27 mouse cellular contexts compared by ENCODE assay signal in the genomic region with DNA sequence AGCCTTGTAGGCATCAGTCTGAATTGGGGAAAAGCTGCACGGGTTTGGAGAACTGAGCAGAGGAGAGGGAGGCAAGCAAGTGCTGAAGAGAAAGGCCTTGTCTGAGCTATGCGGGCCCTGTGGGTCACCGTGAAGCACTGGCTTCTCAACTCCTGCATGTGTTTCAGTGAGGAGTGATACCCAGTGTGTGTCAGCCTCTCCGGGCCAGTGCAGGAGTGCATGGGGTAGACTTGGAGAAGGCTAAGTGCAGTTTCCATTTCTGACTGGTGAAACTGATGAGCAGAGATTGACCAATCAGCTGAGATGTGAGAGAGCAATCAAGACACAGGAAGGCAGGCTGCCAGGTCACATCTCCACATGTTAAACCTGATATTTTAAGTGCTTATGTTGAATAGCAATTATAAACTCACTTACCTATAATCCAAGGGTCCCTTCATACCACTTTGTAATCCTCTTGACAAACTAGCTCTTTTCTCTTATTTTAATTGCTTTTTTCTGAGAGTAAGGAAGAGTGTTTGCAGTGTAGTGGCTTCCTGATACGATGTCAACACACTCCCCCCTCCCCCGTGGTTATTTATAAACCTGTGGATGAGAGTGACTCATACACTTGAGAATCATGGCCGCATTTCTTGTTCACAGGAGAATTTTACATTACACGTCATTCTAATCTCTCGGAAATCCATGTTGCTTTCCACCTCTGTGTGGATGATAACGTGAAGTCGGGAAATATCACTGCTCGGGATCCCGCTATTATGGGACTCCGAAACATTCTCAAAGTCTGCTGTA. TPM values are rescaled to one million over a fixed set of nuclear protein-coding genes. Genes with fewer than 3 reads are reported as not detected.
DNase-seq lines count a peak whose midpoint lies in the region; ATAC-seq and TF ChIP-seq lines count a peak whose summit lies in the region.
"Had no signal": no experiment of that assay in that cellular context is flagged by ENCODE, and none has a peak within 500 bp of the region (broad histone marks: within the 10 kb centered on the region; RNA-seq: fewer than 3 reads in every experiment).

No protein-coding gene starts in this region.

- H3K4me3 ChIP-seq in gastrocnemius, adult 2 months, result no peak overlapping the region
- H3K4me3 ChIP-seq in heart, embryonic 14.5 days (ENCODE audit: control insufficient read depth in 1 of 2, insufficient read depth in 1 of 2, low read depth in 1 of 2, low read length in 2 of 2), result no peak overlapping the region
- H3K4me3 ChIP-seq: forebrain, embryonic 13.5 days; limb, embryonic 15.5 days; midbrain, embryonic 10.5 days; neural tube, embryonic 12.5 days; stomach, embryonic 15.5 days had no signal

- H3K36me3 ChIP-seq in heart, embryonic 14.5 days (ENCODE audit: control insufficient read depth, insufficient read depth, low read length), result peaks cover 27% of the 10 kb centered on the region

- H3K9ac ChIP-seq in heart, embryonic 14.5 days (ENCODE audit: low read length), result no peak overlapping the region
- H3K9ac ChIP-seq: forebrain, embryonic 13.5 days; limb, embryonic 15.5 days; neural tube, embryonic 12.5 days; stomach, embryonic 15.5 days had no signal

- peak overlapping the region; percentile 40 for H3K4me2 ChIP-seq in heart, embryonic 14.5 days (ENCODE audit: low read length)
- H3K4me2 ChIP-seq: forebrain, embryonic 13.5 days; limb, embryonic 15.5 days; neural tube, embryonic 12.5 days; stomach, embryonic 15.5 days had no signal

- TF ChIP-seq CTCF in gastrocnemius, adult 2 months (IDR thresholded peaks at IDR 0.05), result no peak

- H3K9me3 ChIP-seq in heart, embryonic 14.5 days (ENCODE audit: control insufficient read depth, low read length), result no peaks in the 10 kb centered on the region
- H3K9me3 ChIP-seq: forebrain, embryonic 13.5 days; limb, embryonic 15.5 days; midbrain, embryonic 10.5 days; neural tube, embryonic 12.5 days; stomach, embryonic 15.5 days had no signal

- ATAC-seq in heart, embryonic 14.5 days (ENCODE audit: insufficient number of reproducible peaks, insufficient read depth, low FRiP score, low read depth), result no peak
- ATAC-seq: forebrain, embryonic 13.5 days; hindbrain, embryonic 16.5 days had no signal

- peaks cover 12 to 27% of the 10 kb centered on the region in 2 experiments for H3K4me1 ChIP-seq in heart, embryonic 14.5 days (ENCODE audit: control insufficient read depth in 2 of 2, insufficient read depth in 2 of 2, low read length in 2 of 2)
- H3K4me1 ChIP-seq: forebrain, embryonic 13.5 days; limb, embryonic 15.5 days; midbrain, embryonic 10.5 days; neural tube, embryonic 12.5 days; stomach, embryonic 15.5 days had no signal

- no peaks in the 10 kb centered on the region for H3K27me3 ChIP-seq in heart, embryonic 14.5 days (ENCODE audit: control insufficient read depth, insufficient read depth, low read length)
- H3K27me3 ChIP-seq: forebrain, embryonic 13.5 days; limb, embryonic 15.5 days; neural tube, embryonic 12.5 days; stomach, embryonic 15.5 days had no signal

- DNase-seq in gastrocnemius, adult 2 months, result peak; percentile 43
- no peak for DNase-seq in gastrocnemius, postnatal 4 days (ENCODE audit: low spot score in 2 of 2)
- peak; percentile 14 for DNase-seq in right cerebral cortex, adult 18-20 months
- no peak for DNase-seq in right cerebral cortex, postnatal 4 days
- peak; percentile 43 for DNase-seq in skeletal muscle tissue, adult 2 months (ENCODE audit: low read depth, low spot score)
- no peak for DNase-seq in kidney, adult 9 months
- DNase-seq in urinary bladder, postnatal 25 days (ENCODE audit: low spot score), result no peak
- DNase-seq: cerebellum, adult 11 months; cerebellum, postnatal 14 days; embryo, embryonic 11 days; kidney, adult 18-20 months; kidney, postnatal 14 days had no signal

- intact Hi-C loops in gastrocnemius, adult 2 months (cut with DNase I), result no loop called here

- WGBS in heart, embryonic 14.5 days, result 22% methylated on average over 14 of the region's 14 CpGs

- peak overlapping the region; percentile 70 for H3K27ac ChIP-seq in gastrocnemius, adult 2 months
- H3K27ac ChIP-seq in heart, embryonic 14.5 days (replicated peaks in 1 of 2; ENCODE audit: control insufficient read depth in 1 of 2, insufficient read depth in 1 of 2, low read depth in 2 of 2, low read length in 2 of 2), result peak overlapping the region; percentile 70 to 73
- H3K27ac ChIP-seq: forebrain, embryonic 13.5 days; limb, embryonic 15.5 days; midbrain, embryonic 10.5 days; neural tube, embryonic 12.5 days; stomach, embryonic 15.5 days had no signal

RNA-seq across cellular contexts. Expression of a gene that starts 26.7 kb away (rescaled TPM):
- 1 to 10 TPM; 5.0 to 8.6 TPM for total RNA-seq in gastrocnemius, adult 2 months (2021)
- total RNA-seq in gastrocnemius, postnatal 4 days (2021), result 10 to 100 TPM; 12.9 to 14.4 TPM
- 13.8 and 16.0 TPM in 2 replicates for polyA plus RNA-seq in heart, embryonic 14.5 days (2014; fragmentation: Nextera tagmentation; extraction: Ambion mirVana)

RNA-seq across cellular contexts. Expression of a gene that starts 27.0 kb away (rescaled TPM):
- under 1 TPM in 1 of 2 experiments, not detected in 1; 0.47 TPM for total RNA-seq in gastrocnemius, adult 2 months (2021)
- 10 to 100 TPM; 13.6 to 17.3 TPM for total RNA-seq in gastrocnemius, postnatal 4 days (2021)
- 28.7 and 32.6 TPM in 2 replicates for polyA plus RNA-seq in heart, embryonic 14.5 days (2014; fragmentation: Nextera tagmentation; extraction: Ambion mirVana)

RNA-seq across cellular contexts. Expression of a gene that starts 44.8 kb away (rescaled TPM):
- not detected for total RNA-seq in gastrocnemius, adult 2 months (2021)
- total RNA-seq in gastrocnemius, postnatal 4 days (2021), result not detected
- polyA plus RNA-seq in heart, embryonic 14.5 days (2014; fragmentation: Nextera tagmentation; extraction: Ambion mirVana), result not detected in 2 replicates
- total RNA-seq: heart, postnatal 14 days; monocyte, adult 5-6 weeks had no signal
- polyA plus RNA-seq: brain, embryonic 14.5 days; limb, embryonic 15.5 days; neural tube, embryonic 12.5 days; stomach, embryonic 15.5 days had no signal

RNA-seq across cellular contexts. Expression of a gene that starts 49.0 kb away (rescaled TPM):
- total RNA-seq in gastrocnemius, adult 2 months (2021), result 1 to 10 TPM; 2.3 to 3.5 TPM
- 1 to 10 TPM; 8.2 to 9.7 TPM for total RNA-seq in gastrocnemius, postnatal 4 days (2021)
- 0.11 and 0.14 TPM in 2 replicates for polyA plus RNA-seq in heart, embryonic 14.5 days (2014; fragmentation: Nextera tagmentation; extraction: Ambion mirVana)
- total RNA-seq: layer of hippocampus, adult 8-10 months; monocyte, adult 5-6 weeks had no signal
- polyA plus RNA-seq: brain, embryonic 14.5 days; C2C12; forebrain, embryonic 13.5 days; hindbrain, embryonic 16.5 days; liver, embryonic 16.5 days; midbrain, embryonic 10.5 days; small intestine, adult 2 months; stomach, embryonic 15.5 days; thymus, postnatal 0 days had no signal

Comparison
In these comparisons a context has a peak if more than half of its experiments do, and no peak if none do; other contexts are left out.
1. DNase-seq: peak in gastrocnemius, adult 2 months (single experiment), right cerebral cortex, adult 18-20 months (single experiment) and skeletal muscle tissue, adult 2 months (single experiment); none in gastrocnemius, postnatal 4 days (0 of 2), right cerebral cortex, postnatal 4 days (single experiment), kidney, adult 9 months (single experiment) and urinary bladder, postnatal 25 days (single experiment).
2. RNA of a gene that starts 27.0 kb away (total RNA-seq): 13.6 to 17.3 TPM in gastrocnemius, postnatal 4 days; 0.47 TPM in gastrocnemius, adult 2 months; every median in the first group is over 4 times any median in the second.